Mouse (Mus musculus) C2C12 (cell line): ENCODE data around the gene Aurkaip1.

ENCODE experiments used
- CTCF ChIP-seq: IDR thresholded peaks from one replicate; pipeline ENCODE4 v1.5.1; 2011; ENCODE audit not compliant: control insufficient read depth, insufficient read depth, insufficient read length
- MAX ChIP-seq: IDR thresholded peaks from one replicate; pipeline ENCODE4 v1.6.1; 2011; ENCODE audit warnings: mild to moderate bottlenecking, control low read depth
- MYOG ChIP-seq: IDR thresholded peaks from one replicate; pipeline ENCODE4 v1.6.1; 2011; ENCODE audit not compliant: control insufficient read depth, insufficient read length; ENCODE audit errors: extremely low read depth
- USF1 ChIP-seq: IDR thresholded peaks from one replicate; pipeline ENCODE4 v1.6.1; 2011; ENCODE audit warnings: low read depth, mild to moderate bottlenecking, control low read depth, moderate library complexity

- TF ChIP-seq CTCF: no peak
- TF ChIP-seq MYOG: no peak
- TF ChIP-seq MAX: no peak
- TF ChIP-seq USF1: no peak
Observed at GRCm38 (mm10) chr4:155817533-155817932, 13.5 kb upstream of the Aurkaip1 start.
